8 mouse cellular contexts compared by ENCODE assay signal in the genomic region with DNA sequence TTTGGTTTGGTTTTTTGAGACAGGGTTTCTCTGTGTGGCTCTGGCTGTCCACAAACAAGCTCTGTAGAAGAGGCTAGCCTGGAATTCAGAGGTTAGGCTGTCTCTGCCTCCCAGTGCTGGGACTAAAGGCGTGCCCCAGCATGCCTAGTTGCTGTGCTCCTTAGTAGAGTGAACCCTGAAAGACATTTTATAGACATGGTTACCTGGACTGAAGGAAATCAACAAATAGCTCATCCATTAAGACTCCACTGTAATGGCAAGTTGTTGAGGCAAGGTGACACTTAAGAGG. TPM values are rescaled to one million over a fixed set of nuclear protein-coding genes. Genes with fewer than 3 reads are reported as not detected.
A peak's percentile ranks its signal among the peaks of the same experiment; 100 is the strongest.
DNase-seq lines count a peak whose midpoint lies in the region; ATAC-seq and TF ChIP-seq lines count a peak whose summit lies in the region.

No protein-coding gene starts in this region.

- H3K27me3 ChIP-seq in forebrain, postnatal 0 days (ENCODE audit: insufficient read depth, low read length) = no peaks in the 10 kb centered on the region
- H3K27me3 ChIP-seq in liver, embryonic 15.5 days = no peaks in the 10 kb centered on the region

- no peak for TF ChIP-seq CTCF in left cerebral cortex, adult 2 months (IDR thresholded peaks at IDR 0.05)
- no peak for TF ChIP-seq CTCF in brain, embryonic 14.5 days (IDR thresholded peaks at IDR 0.05; ENCODE audit: borderline replicate concordance, extremely low read depth, insufficient read depth, insufficient read length)
- no peak for TF ChIP-seq CTCF in forebrain, postnatal 0 days (IDR thresholded peaks at IDR 0.05; ENCODE audit: low read depth)

- H3K9me3 ChIP-seq in forebrain, postnatal 0 days (ENCODE audit: low read length) = no peaks in the 10 kb centered on the region
- no peaks in the 10 kb centered on the region for H3K9me3 ChIP-seq in liver, embryonic 15.5 days (replicated peaks)

- TF ChIP-seq POLR2A in brain, embryonic 14.5 days (IDR thresholded peaks at IDR 0.05; ENCODE audit: borderline replicate concordance, extremely low read depth, insufficient read depth, insufficient read length, poor library complexity, severe bottlenecking) = no peak

- DNase-seq in left cerebral cortex, adult 2 months (ENCODE audit: extremely low spot score in 1 of 2, low spot score in 2 of 2) = no peak
- no peak for DNase-seq in left cerebral cortex, postnatal 4 days
- DNase-seq in brain, embryonic 14.5 days (ENCODE audit: low read depth) = peak; percentile 1
- no peak for DNase-seq in forebrain, postnatal 0 days
- DNase-seq in adrenal gland, postnatal 25 days = no peak
- no peak for DNase-seq in right cerebral cortex, postnatal 4 days

- no peaks in the 10 kb centered on the region for H3K36me3 ChIP-seq in forebrain, postnatal 0 days (ENCODE audit: insufficient read depth)
- no peaks in the 10 kb centered on the region for H3K36me3 ChIP-seq in liver, embryonic 15.5 days (replicated peaks)

- H3K4me1 ChIP-seq in forebrain, postnatal 0 days (ENCODE audit: insufficient read depth) = peaks cover 17% of the 10 kb centered on the region
- H3K4me1 ChIP-seq in liver, embryonic 15.5 days (replicated peaks) = peaks cover 29% of the 10 kb centered on the region

- no peak overlapping the region for H3K27ac ChIP-seq in left cerebral cortex, adult 2 months
- no peak overlapping the region for H3K27ac ChIP-seq in forebrain, postnatal 0 days (ENCODE audit: low read depth, low read length)
- peak overlapping the region; percentile 87 for H3K27ac ChIP-seq in liver, embryonic 15.5 days (replicated peaks)

- no peak for ATAC-seq in forebrain, postnatal 0 days
- ATAC-seq in liver, embryonic 15.5 days (ENCODE audit: insufficient read depth) = peak; percentile 4
- ATAC-seq in activated CD4-positive, CD25-positive, alpha-beta regulatory T cell, adult 4 months = no peak

- 33% methylated on average over 1 of the region's 1 CpGs for WGBS in forebrain, postnatal 0 days
- 21% methylated on average over 1 of the region's 1 CpGs for WGBS in liver, embryonic 15.5 days (ENCODE audit: insufficient replicate concordance)

- H3K4me3 ChIP-seq in left cerebral cortex, adult 2 months = peak overlapping the region; percentile 89
- peak overlapping the region; percentile 84 for H3K4me3 ChIP-seq in forebrain, postnatal 0 days (ENCODE audit: low read depth, low read length)
- peak overlapping the region; percentile 97 for H3K4me3 ChIP-seq in liver, embryonic 15.5 days (replicated peaks)

- no peak overlapping the region for H3K9ac ChIP-seq in forebrain, postnatal 0 days
- peak overlapping the region; percentile 95 for H3K9ac ChIP-seq in liver, embryonic 15.5 days

- peak overlapping the region; percentile 53 for H3K4me2 ChIP-seq in forebrain, postnatal 0 days (ENCODE audit: low read depth)
- H3K4me2 ChIP-seq in liver, embryonic 15.5 days = peak overlapping the region; percentile 89

- intact Hi-C loops in left cerebral cortex, adult 2 months (cut with DNase I) = no loop called here
- intact Hi-C loops in left cerebral cortex, postnatal 4 days (cut with DNase I) = no loop called here

RNA-seq across cellular contexts. Expression of a gene that starts 0.8 kb away (rescaled TPM):
- 10 to 100 TPM; 87.9 to 93.0 TPM for total RNA-seq in left cerebral cortex, adult 2 months (2021)
- total RNA-seq in left cerebral cortex, postnatal 4 days (2021) = 100 to 1,000 TPM; 132 to 137 TPM
- 168 and 172 TPM in 2 replicates for polyA plus RNA-seq in brain, embryonic 14.5 days (2012; rRNA removed)
- total RNA-seq in forebrain, postnatal 0 days (2014; rRNA removed) = 135 and 153 TPM in 2 replicates
- polyA plus RNA-seq in forebrain, postnatal 0 days (2015; fragmentation: Nextera tagmentation; extraction: Ambion mirVana) = 78.4 and 79.5 TPM in 2 replicates
- polyA plus RNA-seq in liver, embryonic 15.5 days (2015; fragmentation: Nextera tagmentation; extraction: Ambion mirVana) = 64.5 and 64.8 TPM in 2 replicates
- 114 and 131 TPM in 2 replicates for total RNA-seq in adrenal gland, postnatal 25 days (2021)
- 100 to 1,000 TPM in 1 of 2 experiments, 10 to 100 TPM in 1; 87.2 to 103 TPM for polyA plus RNA-seq in activated CD4-positive, CD25-positive, alpha-beta regulatory T cell, adult 4 months (2017; shearing (Covaris generic))
